ENCODE assay signal across 8 mouse cellular contexts in genomic region chr14:21830876-21831767, GRCm38 (mm10). TPM values are rescaled to one million over a fixed set of nuclear protein-coding genes. Genes with fewer than 3 reads are reported as not detected.
A peak's percentile ranks its signal among the peaks of the same experiment; 100 is the strongest.
DNase-seq lines count a peak whose midpoint lies in the region; ATAC-seq and TF ChIP-seq lines count a peak whose summit lies in the region.

No protein-coding gene starts in this region.

- H3K27me3 ChIP-seq in hindbrain, postnatal 0 days (ENCODE audit: insufficient read depth, low read length): no peaks in the 10 kb centered on the region

- TF ChIP-seq CTCF in gastrocnemius, adult 2 months (IDR thresholded peaks at IDR 0.05): peak; percentile 18; the same call in 1 of the 2 replicates
- TF ChIP-seq CTCF in hindbrain, postnatal 0 days (IDR thresholded peaks at IDR 0.05; ENCODE audit: low read depth): peak; percentile 18
- no peak; the same call in 1 of the 2 replicates for TF ChIP-seq CTCF in left cerebral cortex, adult 2 months (IDR thresholded peaks at IDR 0.05)

- peak overlapping the region; percentile 72 for H3K9ac ChIP-seq in hindbrain, postnatal 0 days (replicated peaks; ENCODE audit: low read length)

- peak; percentile 92 for ATAC-seq in activated CD4-positive, CD25-positive, alpha-beta regulatory T cell, adult 4 months
- ATAC-seq in common myeloid progenitor, adult 5-6 weeks (replicated peaks; ENCODE audit: low read depth, poor library complexity, severe bottlenecking): peak; percentile 87
- peak; percentile 98 for ATAC-seq in hindbrain, postnatal 0 days

- no peaks in the 10 kb centered on the region for H3K9me3 ChIP-seq in hindbrain, postnatal 0 days (ENCODE audit: low read length)

- DNase-seq in gastrocnemius, adult 2 months: peak; percentile 98
- peak; percentile 97 for DNase-seq in hindbrain, postnatal 0 days (ENCODE audit: low spot score)
- peak; percentile 96 for DNase-seq in left cerebral cortex, adult 2 months (ENCODE audit: extremely low spot score in 1 of 2, low spot score in 2 of 2)
- peak; percentile 87 for DNase-seq in retina, postnatal 7 days (ENCODE audit: low read depth, low spot score)
- DNase-seq in urinary bladder, adult 18-20 months (ENCODE audit: low spot score in 2 of 2): peak; percentile 95 to 99

- H3K4me1 ChIP-seq in hindbrain, postnatal 0 days (ENCODE audit: insufficient read depth, low read length): peaks cover 18% of the 10 kb centered on the region

- H3K4me2 ChIP-seq in hindbrain, postnatal 0 days (ENCODE audit: low read depth, low read length): peak overlapping the region; percentile 93

- WGBS in hindbrain, postnatal 0 days: 1% methylated on average over 68 of the region's 73 CpGs
- under 1% methylated on average over 71 of the region's 73 CpGs for WGBS in macrophage (ENCODE audit: missing documents)

- H3K4me3 ChIP-seq in gastrocnemius, adult 2 months: peak overlapping the region; percentile 77
- H3K4me3 ChIP-seq in hindbrain, postnatal 0 days (ENCODE audit: low read length): peak overlapping the region; percentile 92
- H3K4me3 ChIP-seq in left cerebral cortex, adult 2 months: peak overlapping the region; percentile 82
- peak overlapping the region; percentile 100 for H3K4me3 ChIP-seq in macrophage (ENCODE audit: inconsistent target)

- intact Hi-C loops in gastrocnemius, adult 2 months (cut with DNase I): loop anchor here (2.0 kb wide), 1 partner anchor 80 kb away; the partner anchor contains the start of genes Dusp13 and Samd8
- intact Hi-C loops in left cerebral cortex, adult 2 months (cut with DNase I): loop anchor here (1.0 to 5.0 kb wide), 2 partner anchors 17 to 694 kb away; partner anchors contain the start of gene Comtd1

- H3K27ac ChIP-seq in gastrocnemius, adult 2 months: peak overlapping the region; percentile 100
- H3K27ac ChIP-seq in hindbrain, postnatal 0 days: peak overlapping the region; percentile 92
- peak overlapping the region; percentile 100 for H3K27ac ChIP-seq in left cerebral cortex, adult 2 months
- H3K27ac ChIP-seq in macrophage: peak overlapping the region; percentile 93

- H3K79me2 ChIP-seq in macrophage (ENCODE audit: inconsistent target): peaks cover 47% of the 10 kb centered on the region

- H3K36me3 ChIP-seq in hindbrain, postnatal 0 days (ENCODE audit: insufficient read depth, low read length): peaks cover 7% of the 10 kb centered on the region; the same call in 1 of the 2 replicates
- peaks cover 28% of the 10 kb centered on the region for H3K36me3 ChIP-seq in macrophage (ENCODE audit: inconsistent target)

RNA-seq across cellular contexts. Expression of gene Vdac2, which starts 6.1 kb away (rescaled TPM):
- polyA plus RNA-seq in activated CD4-positive, CD25-positive, alpha-beta regulatory T cell, adult 4 months (2017; shearing (Covaris generic)): 100 to 1,000 TPM; 247 to 248 TPM
- 310 and 348 TPM in 2 replicates for total RNA-seq in common myeloid progenitor, adult 5-6 weeks (2017)
- 100 to 1,000 TPM; 320 to 332 TPM for total RNA-seq in gastrocnemius, adult 2 months (2021)
- total RNA-seq in hindbrain, postnatal 0 days (2014; rRNA removed): 197 and 223 TPM in 2 replicates
- 323 and 328 TPM in 2 replicates for polyA plus RNA-seq in hindbrain, postnatal 0 days (2015; fragmentation: Nextera tagmentation; extraction: Ambion mirVana)
- 100 to 1,000 TPM; 201 to 230 TPM for total RNA-seq in left cerebral cortex, adult 2 months (2021)
- total RNA-seq in macrophage (2018; cell fraction: chromatin; rRNA removed): 100 to 1,000 TPM in 25 of 26 experiments, 10 to 100 TPM in 1; 94.3 to 365 (median 256) TPM
- total RNA-seq in macrophage (2018; cell fraction: cytosol; rRNA removed): 100 to 1,000 TPM; 191 to 292 (median 238) TPM
- 100 to 1,000 TPM in 24 of 26 experiments, 10 to 100 TPM in 2; 94.1 to 222 (median 173) TPM for total RNA-seq in macrophage (2018; cell fraction: nucleus; rRNA removed)
- 247 to 425 TPM (median 316 TPM) in 3 replicates for polyA plus RNA-seq in macrophage (2018)

RNA-seq across cellular contexts. Expression of gene Comtd1, which starts 17.7 kb away (rescaled TPM):
- polyA plus RNA-seq in activated CD4-positive, CD25-positive, alpha-beta regulatory T cell, adult 4 months (2017; shearing (Covaris generic)): 10 to 100 TPM; 17.4 to 27.6 TPM
- total RNA-seq in common myeloid progenitor, adult 5-6 weeks (2017): 7.3 and 14.0 TPM in 2 replicates
- total RNA-seq in gastrocnemius, adult 2 months (2021): 10 to 100 TPM in 1 of 2 experiments, 1 to 10 TPM in 1; 8.8 to 13.0 TPM
- total RNA-seq in hindbrain, postnatal 0 days (2014; rRNA removed): 37.1 and 47.9 TPM in 2 replicates
- 62.2 and 62.8 TPM in 2 replicates for polyA plus RNA-seq in hindbrain, postnatal 0 days (2015; fragmentation: Nextera tagmentation; extraction: Ambion mirVana)
- total RNA-seq in left cerebral cortex, adult 2 months (2021): 10 to 100 TPM; 22.8 to 24.9 TPM
- total RNA-seq in macrophage (2018; cell fraction: chromatin; rRNA removed): 10 to 100 TPM in 22 of 26 experiments, 1 to 10 TPM in 4; 5.4 to 30.4 (median 18.9) TPM
- 10 to 100 TPM; 26.9 to 54.3 (median 43.4) TPM for total RNA-seq in macrophage (2018; cell fraction: cytosol; rRNA removed)
- 10 to 100 TPM in 25 of 26 experiments, 1 to 10 TPM in 1; 9.2 to 42.0 (median 25.0) TPM for total RNA-seq in macrophage (2018; cell fraction: nucleus; rRNA removed)
- polyA plus RNA-seq in macrophage (2018): 7.5 to 38.3 TPM (median 24.5 TPM) in 3 replicates

Comparison
In these comparisons a context has a peak if more than half of its experiments do, and no peak if none do; other contexts are left out.
1. Peak in every context shown above with its lines: DNase-seq, ATAC-seq, H3K4me3 ChIP-seq and H3K27ac ChIP-seq.